Mouse (Mus musculus): Measurements from ENCODE around the gene Adgrl2. TPM values are rescaled to one million over a fixed set of nuclear protein-coding genes. Genes with fewer than 3 reads are reported as not detected.

Gene Adgrl2
- total RNA-seq, 1 experiment = 36.6 TPM

DNA sequence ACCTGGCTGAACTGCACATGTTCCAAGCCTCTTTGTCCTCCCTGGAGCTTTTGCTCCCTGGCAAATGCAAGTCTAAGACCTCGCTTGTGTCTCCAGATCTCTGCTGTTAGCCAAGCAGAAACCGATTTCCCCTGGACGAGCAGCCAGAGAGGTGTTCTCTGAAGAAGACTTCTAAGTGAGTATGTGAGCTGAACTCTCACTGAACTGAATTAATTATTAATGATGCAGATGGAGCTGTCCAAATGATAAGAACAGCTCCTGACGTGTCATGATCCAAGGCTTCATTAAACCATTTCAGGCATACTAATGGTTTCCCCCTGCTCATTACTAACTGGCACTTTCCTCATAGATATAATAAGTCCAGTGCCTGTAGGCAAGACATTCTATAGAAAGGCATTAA is 158.4 kb downstream of the Adgrl2 start:
- TF ChIP-seq CHD2 (IDR thresholded peaks at IDR 0.05; ENCODE audit: low read depth, low read length) = no peak
- TF ChIP-seq ZNF384 (IDR thresholded peaks at IDR 0.05; ENCODE audit: low read depth, low read length) = no peak
- Histone ChIP-seq H3K9ac (ENCODE audit: insufficient read depth, low read depth, low read length, poor library complexity, severe bottlenecking) (no peak overlapping the region), H3K9me3 (ENCODE audit: control insufficient read depth, insufficient read depth, low read depth, low read length) (no peaks in the 10 kb centered on the region), H3K4me3 (ENCODE audit: insufficient read depth in 1 of 2, low read depth in 1 of 2, low read length in 2 of 2, poor library complexity in 1 of 2, severe bottlenecking in 1 of 2) (no peak overlapping the region), H3K4me1 (ENCODE audit: control insufficient read depth in 2 of 2, insufficient read depth in 2 of 2, low read length in 2 of 2, poor library complexity in 1 of 2) (no peaks in the 10 kb centered on the region), H3K27ac (ENCODE audit: insufficient read depth, low read depth, low read length, poor library complexity, severe bottlenecking) (no peak overlapping the region), H3K36me3 (ENCODE audit: control insufficient read depth, insufficient read depth, low read length, poor library complexity, severe bottlenecking) (peaks cover 6% of the 10 kb centered on the region)
- DNase-seq (ENCODE audit: low read depth, low spot score) = no peak
- in situ Hi-C loops (cut with MboI; ENCODE audit: low sequenced_read_pairs in 2 of 2, unreplicated experiment in 2 of 2) = no loop called here

DNA sequence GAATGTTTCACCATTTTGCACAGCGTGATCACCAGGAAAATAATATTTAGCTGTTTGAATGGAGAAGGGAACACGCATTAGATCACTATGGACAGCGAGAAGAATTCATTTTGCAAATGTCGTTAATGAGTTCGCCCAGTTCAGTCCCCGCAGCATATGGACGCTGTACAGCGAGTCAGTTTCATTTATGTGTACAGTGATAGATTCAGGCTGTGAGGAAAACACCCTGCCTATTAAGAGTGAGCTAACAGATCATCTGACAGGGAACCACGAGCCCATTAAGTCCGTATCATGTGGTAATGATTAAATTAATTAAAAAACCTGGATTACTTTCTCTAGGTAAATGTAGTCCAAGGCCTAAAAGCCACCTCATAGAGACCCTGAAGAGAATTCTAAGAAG is 161.8 kb downstream of the Adgrl2 start:
- TF ChIP-seq CHD2 (IDR thresholded peaks at IDR 0.05; ENCODE audit: low read depth, low read length) = no peak
- no peak for TF ChIP-seq ZC3H11A (IDR thresholded peaks at IDR 0.05; ENCODE audit: borderline replicate concordance, low read depth, low read length)
- TF ChIP-seq ZNF384 (IDR thresholded peaks at IDR 0.05; ENCODE audit: low read depth, low read length) = no peak
- TF ChIP-seq MAFK (IDR thresholded peaks at IDR 0.05; ENCODE audit: insufficient read depth, low read depth, low read length) = no peak
- no peak for TF ChIP-seq HCFC1 (IDR thresholded peaks at IDR 0.05; ENCODE audit: borderline replicate concordance, insufficient read depth, low read length)
- no peak overlapping the region for H3K9ac ChIP-seq (ENCODE audit: insufficient read depth, low read depth, low read length, poor library complexity, severe bottlenecking)
- H3K27ac ChIP-seq (ENCODE audit: insufficient read depth, low read depth, low read length, poor library complexity, severe bottlenecking) = no peak overlapping the region
- H3K4me3 ChIP-seq (ENCODE audit: insufficient read depth in 1 of 2, low read depth in 1 of 2, low read length in 2 of 2, poor library complexity in 1 of 2, severe bottlenecking in 1 of 2) = no peak overlapping the region
- DNase-seq (ENCODE audit: low read depth, low spot score) = no peak
- in situ Hi-C loops (cut with MboI; ENCODE audit: low sequenced_read_pairs in 2 of 2, unreplicated experiment in 2 of 2) = no loop called here
- H3K36me3 ChIP-seq (ENCODE audit: control insufficient read depth, insufficient read depth, low read length, poor library complexity, severe bottlenecking) = peaks cover 2% of the 10 kb centered on the region; the same call in 1 of the 2 replicates
- no peaks in the 10 kb centered on the region for H3K4me1 ChIP-seq (ENCODE audit: control insufficient read depth in 2 of 2, insufficient read depth in 2 of 2, low read length in 2 of 2, poor library complexity in 1 of 2)
- no peaks in the 10 kb centered on the region for H3K9me3 ChIP-seq (ENCODE audit: control insufficient read depth, insufficient read depth, low read depth, low read length)

DNA sequence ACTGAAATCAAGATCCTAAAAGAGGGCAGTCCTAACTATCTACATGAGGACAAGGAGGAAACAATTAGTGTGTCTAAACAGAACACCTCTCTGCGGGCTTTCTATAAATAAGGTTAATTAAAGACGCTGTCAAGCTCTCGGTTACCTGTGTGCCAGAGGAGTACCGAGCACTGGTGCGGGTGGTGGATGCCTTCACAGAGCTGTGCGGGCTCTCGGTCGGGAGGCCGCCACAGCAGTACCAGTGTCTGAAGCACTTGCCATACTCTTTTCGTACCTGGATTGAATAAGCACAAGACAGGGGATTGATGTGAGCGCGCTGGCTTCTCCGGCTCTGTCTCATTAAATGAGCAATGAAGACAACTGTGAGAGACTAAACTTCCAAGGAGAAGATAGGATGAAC is 166.8 kb downstream of the Adgrl2 start:
- TF ChIP-seq ZNF384 (IDR thresholded peaks at IDR 0.05; ENCODE audit: low read depth, low read length) (no peak), ZC3H11A (IDR thresholded peaks at IDR 0.05; ENCODE audit: borderline replicate concordance, low read depth, low read length) (no peak), MAFK (IDR thresholded peaks at IDR 0.05; ENCODE audit: insufficient read depth, low read depth, low read length) (no peak), HCFC1 (IDR thresholded peaks at IDR 0.05; ENCODE audit: borderline replicate concordance, insufficient read depth, low read length) (no peak), CHD2 (IDR thresholded peaks at IDR 0.05; ENCODE audit: low read depth, low read length) (no peak)
- no peak overlapping the region for H3K4me3 ChIP-seq (ENCODE audit: insufficient read depth in 1 of 2, low read depth in 1 of 2, low read length in 2 of 2, poor library complexity in 1 of 2, severe bottlenecking in 1 of 2)
- H3K9ac ChIP-seq (ENCODE audit: insufficient read depth, low read depth, low read length, poor library complexity, severe bottlenecking) = no peak overlapping the region
- in situ Hi-C loops (cut with MboI; ENCODE audit: low sequenced_read_pairs in 2 of 2, unreplicated experiment in 2 of 2) = no loop called here
- H3K36me3 ChIP-seq (ENCODE audit: control insufficient read depth, insufficient read depth, low read length, poor library complexity, severe bottlenecking) = peaks cover 16% of the 10 kb centered on the region; the same call in 1 of the 2 replicates
- no peak overlapping the region for H3K27ac ChIP-seq (ENCODE audit: insufficient read depth, low read depth, low read length, poor library complexity, severe bottlenecking)
- no peaks in the 10 kb centered on the region for H3K9me3 ChIP-seq (ENCODE audit: control insufficient read depth, insufficient read depth, low read depth, low read length)
- no peak for DNase-seq (ENCODE audit: low read depth, low spot score)
- H3K4me1 ChIP-seq (ENCODE audit: control insufficient read depth in 2 of 2, insufficient read depth in 2 of 2, low read length in 2 of 2, poor library complexity in 1 of 2) = no peaks in the 10 kb centered on the region

DNA sequence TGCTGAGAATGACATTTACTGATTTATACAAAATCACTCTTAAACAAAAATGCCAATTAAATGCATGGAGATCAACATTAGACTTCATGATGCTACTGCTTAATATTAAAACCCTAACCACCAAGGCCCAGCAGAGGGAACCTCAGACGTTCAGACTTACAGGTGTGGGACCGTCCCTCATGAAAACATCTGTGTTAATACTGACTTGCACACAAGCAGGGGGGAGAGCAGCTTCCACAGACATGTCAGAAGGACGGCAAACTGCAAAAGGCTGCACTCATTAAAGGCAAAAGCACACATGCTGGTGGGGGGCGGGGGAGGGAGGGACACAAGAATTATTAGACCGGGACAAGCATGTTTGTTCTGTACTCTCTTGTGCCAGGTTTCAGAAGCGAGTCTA is 168.7 kb downstream of the Adgrl2 start:
- Histone ChIP-seq H3K4me3 (ENCODE audit: insufficient read depth in 1 of 2, low read depth in 1 of 2, low read length in 2 of 2, poor library complexity in 1 of 2, severe bottlenecking in 1 of 2) (no peak overlapping the region), H3K27ac (ENCODE audit: insufficient read depth, low read depth, low read length, poor library complexity, severe bottlenecking) (no peak overlapping the region), H3K4me1 (ENCODE audit: control insufficient read depth in 2 of 2, insufficient read depth in 2 of 2, low read length in 2 of 2, poor library complexity in 1 of 2) (no peaks in the 10 kb centered on the region), H3K9ac (ENCODE audit: insufficient read depth, low read depth, low read length, poor library complexity, severe bottlenecking) (no peak overlapping the region), H3K36me3 (ENCODE audit: control insufficient read depth, insufficient read depth, low read length, poor library complexity, severe bottlenecking) (peaks cover 26% of the 10 kb centered on the region), H3K9me3 (ENCODE audit: control insufficient read depth, insufficient read depth, low read depth, low read length) (no peaks in the 10 kb centered on the region)
- in situ Hi-C loops (cut with MboI; ENCODE audit: low sequenced_read_pairs in 2 of 2, unreplicated experiment in 2 of 2) = no loop called here
- no peak for DNase-seq (ENCODE audit: low read depth, low spot score)
- no peak for TF ChIP-seq CHD2 (IDR thresholded peaks at IDR 0.05; ENCODE audit: low read depth, low read length)
- no peak for TF ChIP-seq HCFC1 (IDR thresholded peaks at IDR 0.05; ENCODE audit: borderline replicate concordance, insufficient read depth, low read length)
- TF ChIP-seq MAFK (IDR thresholded peaks at IDR 0.05; ENCODE audit: insufficient read depth, low read depth, low read length) = no peak
- TF ChIP-seq ZC3H11A (IDR thresholded peaks at IDR 0.05; ENCODE audit: borderline replicate concordance, low read depth, low read length) = no peak
- no peak for TF ChIP-seq ZNF384 (IDR thresholded peaks at IDR 0.05; ENCODE audit: low read depth, low read length)

Data from ES-E14 (cell line).